Mouse (Mus musculus): ENCODE data around the gene Nme3. TPM values are rescaled to one million over a fixed set of nuclear protein-coding genes. Genes with fewer than 3 reads are reported as not detected.

The Nme3 gene
- total RNA-seq, 2 experiments from 2014 or later = 11.8 to 12.3 TPM

Other genes starting within 250 kb of the Nme3 start
- gene Slc9a3r2, start 246.2 kb upstream of the Nme3 start, total RNA-seq (2021) = 10 to 100 TPM; 31.8 to 55.0 TPM
- not detected for gene Npw, start 238.0 kb upstream of the Nme3 start, total RNA-seq (2021)
- 10 to 100 TPM; 23.1 to 25.4 TPM for gene Zfp598, start 226.8 kb upstream of the Nme3 start, total RNA-seq (2021)
- gene Syngr3, start 206.5 kb upstream of the Nme3 start, total RNA-seq (2021) = under 1 TPM in 1 of 2 experiments, not detected in 1; 0.14 TPM
- 10 to 100 TPM; 41.1 to 48.3 TPM for gene Gfer, start 200.3 kb upstream of the Nme3 start, total RNA-seq (2021)
- under 1 TPM; 0.32 to 0.95 TPM for gene Noxo1, start 200.3 kb upstream of the Nme3 start, total RNA-seq (2021)
- 10 to 100 TPM; 15.4 to 16.0 TPM for gene Tbl3, start 188.8 kb upstream of the Nme3 start, total RNA-seq (2021)
- gene Rnf151, start 178.4 kb upstream of the Nme3 start, total RNA-seq (2021) = not detected
- 100 to 1,000 TPM; 548 to 574 TPM for gene Rps2, start 178.4 kb upstream of the Nme3 start, total RNA-seq (2021)
- 100 to 1,000 TPM; 428 to 481 TPM for gene Ndufb10, start 172.0 kb upstream of the Nme3 start, total RNA-seq (2021)
- gene Rpl3l, start 168.7 kb upstream of the Nme3 start, total RNA-seq (2021) = 100 to 1,000 TPM; 764 to 767 TPM
- gene Msrb1, start 159.9 kb upstream of the Nme3 start, total RNA-seq (2021) = 100 to 1,000 TPM; 139 to 179 TPM
- gene Hs3st6, start 143.5 kb upstream of the Nme3 start, total RNA-seq (2021) = not detected
- gene Meiob, start 92.2 kb upstream of the Nme3 start, total RNA-seq (2021) = not detected
- gene Hagh, start 56.4 kb upstream of the Nme3 start, total RNA-seq (2021) = 10 to 100 TPM; 67.9 to 72.7 TPM
- 10 to 100 TPM; 45.2 to 48.3 TPM for gene Fahd1, start 46.1 kb upstream of the Nme3 start, total RNA-seq (2021)
- gene Igfals, start 30.5 kb upstream of the Nme3 start, total RNA-seq (2021) = 1 to 10 TPM; 2.2 to 2.6 TPM
- gene Nubp2, start 10.2 kb upstream of the Nme3 start, total RNA-seq (2021) = 10 to 100 TPM; 11.0 to 11.1 TPM
- 10 to 100 TPM; 29.7 to 37.9 TPM for gene Spsb3, start 9.9 kb upstream of the Nme3 start, total RNA-seq (2021)
- gene Eme2, start 1.4 kb upstream of the Nme3 start, total RNA-seq (2021) = 1 to 10 TPM; 6.5 to 8.4 TPM
- gene Mrps34, start 1.4 kb upstream of the Nme3 start, total RNA-seq (2021) = 10 to 100 TPM; 79.4 to 86.3 TPM
- gene Mapk8ip3, start 40.5 kb downstream of the Nme3 start, total RNA-seq (2021) = 10 to 100 TPM; 13.2 to 14.5 TPM
- 1 to 10 TPM; 3.9 to 5.9 TPM for gene Jpt2, start 64.2 kb downstream of the Nme3 start, total RNA-seq (2021)
- gene Cramp1l, start 119.3 kb downstream of the Nme3 start, total RNA-seq (2021) = 1 to 10 TPM; 6.8 to 7.6 TPM
- gene Ift140, start 119.6 kb downstream of the Nme3 start, total RNA-seq (2021) = 1 to 10 TPM; 1.9 to 2.1 TPM
- 10 to 100 TPM; 10.8 to 18.8 TPM for gene Tmem204, start 187.1 kb downstream of the Nme3 start, total RNA-seq (2021)
- 1 to 10 TPM; 4.0 to 6.0 TPM for gene Telo2, start 219.5 kb downstream of the Nme3 start, total RNA-seq (2021)
- gene Ptx4, start 224.3 kb downstream of the Nme3 start, total RNA-seq (2021) = 1 to 10 TPM; 1.1 to 1.5 TPM
- gene Clcn7, start 236.9 kb downstream of the Nme3 start, total RNA-seq (2021) = 10 to 100 TPM; 15.0 to 16.0 TPM

Data from gastrocnemius, adult 18-20 months (tissue).